Mouse (Mus musculus) left cerebral cortex, postnatal 36 days (tissue): ENCODE measurements around the gene Fermt3. TPM values are rescaled to one million over a fixed set of nuclear protein-coding genes. Genes with fewer than 3 reads are reported as not detected.
A peak's percentile ranks its signal among the peaks of the same experiment; 100 is the strongest.

Experiments used
- DNase-seq, 2 experiments: peaks; one replicate each; pipeline ENCODE4 v3.0.0; 2021 to 2022; ENCODE audit warnings: low spot score in 2 of 2, mixed read lengths in 1 of 2
- intact Hi-C: fragments of 180-260 bp; cut with DNase I; formaldehyde crosslinking; loops from one replicate; pipeline ENCODE4 v1.15.1; 2025
- total RNA-seq, 2 experiments: library from RNA; stranded (reverse); gene quantifications; 2 replicates each; pipeline ENCODE4 v1.2.3; 2021

Fermt3 gene
- total RNA-seq, 2 experiments from 2014 or later: 3.7 to 4.9 TPM

DNA sequence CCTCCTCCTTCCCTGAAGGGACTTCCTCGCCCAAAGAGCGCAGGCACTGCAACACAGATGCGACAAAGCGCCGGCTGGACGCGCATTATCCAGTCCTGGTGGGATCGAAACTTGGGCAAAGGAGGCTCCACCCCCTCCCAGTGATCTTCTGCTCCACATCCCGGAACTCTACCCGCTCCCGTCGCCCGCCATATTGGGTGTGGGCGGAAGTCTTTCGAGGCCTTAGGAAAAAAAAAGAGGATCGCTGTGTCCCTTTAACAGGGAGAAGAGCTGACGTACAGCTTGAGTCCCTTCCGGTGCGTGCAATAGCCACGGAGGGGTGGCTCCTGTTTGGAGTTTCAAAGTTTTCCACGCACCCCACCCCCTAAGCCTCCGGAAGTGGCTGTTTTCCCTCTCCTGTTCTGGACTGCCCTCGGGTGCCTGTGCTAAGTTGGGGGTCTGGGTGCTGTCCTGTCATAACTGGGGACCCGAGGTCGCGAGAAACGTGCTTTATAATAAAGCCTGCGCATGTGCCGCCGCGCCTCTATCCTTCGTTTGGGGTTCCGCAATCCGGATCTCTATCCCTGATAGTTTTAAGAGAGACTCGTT lies 67.8 kb downstream of the Fermt3 start:
- peak; percentile 92 to 94 for DNase-seq
- intact Hi-C loops: loop anchor here (2.0 kb wide), 1 partner anchor 21 kb away; no protein-coding TSS in a partner anchor

DNA sequence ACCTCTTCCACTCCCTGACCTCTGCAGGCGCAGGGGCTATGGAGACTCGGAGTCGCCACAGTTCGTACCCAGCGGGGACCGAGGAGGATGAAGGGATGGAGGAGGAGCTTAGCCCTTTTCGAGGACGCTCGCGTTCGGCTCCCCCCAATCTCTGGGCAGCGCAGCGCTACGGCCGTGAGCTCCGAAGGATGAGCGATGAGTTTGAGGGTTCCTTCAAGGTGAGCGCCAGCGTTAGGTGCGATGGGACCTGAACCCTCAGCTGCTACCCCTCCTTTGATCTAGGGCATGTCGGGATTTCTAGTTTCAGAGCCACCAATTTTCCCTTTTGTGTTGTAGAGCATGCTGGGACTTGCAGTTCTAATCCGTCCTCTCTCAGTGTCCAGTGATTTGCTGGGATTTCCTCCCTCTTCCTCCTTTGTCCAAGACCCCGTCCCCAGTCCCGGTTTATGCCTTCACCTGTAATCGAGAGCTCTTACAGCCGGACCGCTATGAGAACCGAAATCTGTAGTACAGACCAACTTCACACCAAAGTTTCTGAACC lies 68.6 kb downstream of the Fermt3 start:
- DNase-seq: peak; percentile 58 to 74
- intact Hi-C loops: loop anchor here (2.0 kb wide), 1 partner anchor 22 kb away; no protein-coding TSS in a partner anchor

- intact Hi-C loops: loop anchor here (2.0 to 10.0 kb wide), 2 partner anchors 23 to 705 kb away; partner anchors contain the start of gene Atg2a
Measured at GRCm38 (mm10) chr19:6949951-6950350, 69.3 kb downstream of the Fermt3 start.

DNA sequence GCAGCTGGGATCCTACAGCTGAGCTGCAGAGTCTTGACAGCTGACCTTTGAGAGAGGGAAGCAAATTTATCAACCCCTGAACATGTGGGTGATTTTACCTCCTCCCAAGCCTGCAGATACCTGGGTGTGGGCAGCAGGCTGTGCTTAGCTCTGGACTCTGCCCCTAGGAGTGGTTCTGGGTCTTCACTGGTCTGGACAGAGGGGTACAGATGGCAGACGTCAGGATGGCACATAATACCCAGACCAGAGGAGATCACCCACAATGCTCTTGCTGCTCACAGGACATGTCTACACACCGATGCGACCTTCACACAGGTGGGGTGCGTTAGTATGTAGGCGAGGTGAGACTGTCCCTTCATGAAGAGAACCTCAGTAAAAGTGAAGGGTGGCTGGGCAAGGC lies 69.7 kb downstream of the Fermt3 start:
- no peak for DNase-seq
- intact Hi-C loops: loop anchor here (10.0 kb wide), 1 partner anchor 705 kb away; the partner anchor contains the start of gene Atg2a

More at GRCm38 (mm10) chr19:6949951-6950350, 69.3 kb downstream of the Fermt3 start:
- DNase-seq: no peak

Other genes starting within 250 kb of the Fermt3 start
- gene Rps6ka4, start 178.8 kb downstream of the Fermt3 start, total RNA-seq: 10 to 100 TPM; 29.6 to 45.4 TPM
- gene Ccdc88b, start 161.3 kb downstream of the Fermt3 start, total RNA-seq: 1 to 10 TPM; 2.3 to 3.7 TPM
- 10 to 100 TPM; 39.8 to 48.2 TPM for gene Trmt112, start 109.8 kb downstream of the Fermt3 start, total RNA-seq
- gene Prdx5, start 109.4 kb downstream of the Fermt3 start, total RNA-seq: 100 to 1,000 TPM; 341 to 382 TPM
- 10 to 100 TPM; 60.6 to 66.4 TPM for gene Esrra, start 97.7 kb downstream of the Fermt3 start, total RNA-seq
- 10 to 100 TPM; 23.8 to 30.8 TPM for gene Catsperz, start 94.1 kb downstream of the Fermt3 start, total RNA-seq
- gene Kcnk4, start 85.0 kb downstream of the Fermt3 start, total RNA-seq: 10 to 100 TPM; 34.9 to 37.0 TPM
- 10 to 100 TPM; 36.6 to 42.6 TPM for gene Bad, start 77.6 kb downstream of the Fermt3 start, total RNA-seq
- gene Gpr137, start 77.0 kb downstream of the Fermt3 start, total RNA-seq: 100 to 1,000 TPM in 1 of 2 experiments, 10 to 100 TPM in 1; 94.1 to 108 TPM
- 10 to 100 TPM; 51.5 to 55.6 TPM for gene Ppp1r14b, start 44.5 kb downstream of the Fermt3 start, total RNA-seq
- 10 to 100 TPM in 1 of 2 experiments, 1 to 10 TPM in 1; 9.7 to 12.5 TPM for gene Plcb3, start 43.0 kb downstream of the Fermt3 start, total RNA-seq
- 100 to 1,000 TPM; 102 to 103 TPM for gene Fkbp2, start 39.0 kb downstream of the Fermt3 start, total RNA-seq
- 100 to 1,000 TPM in 1 of 2 experiments, 10 to 100 TPM in 1; 88.0 to 104 TPM for gene Vegfb, start 31.8 kb downstream of the Fermt3 start, total RNA-seq
- 10 to 100 TPM; 22.9 to 28.1 TPM for gene Dnajc4, start 26.9 kb downstream of the Fermt3 start, total RNA-seq
- gene Nudt22, start 23.4 kb downstream of the Fermt3 start, total RNA-seq: 10 to 100 TPM; 12.5 to 16.8 TPM
- gene Trpt1, start 23.3 kb downstream of the Fermt3 start, total RNA-seq: 10 to 100 TPM; 20.4 to 24.7 TPM
- gene Stip1, start 20.5 kb upstream of the Fermt3 start, total RNA-seq: 100 to 1,000 TPM; 179 to 201 TPM
- 10 to 100 TPM; 14.1 to 17.6 TPM for gene Macrod1, start 37.3 kb upstream of the Fermt3 start, total RNA-seq
- 10 to 100 TPM; 36.2 to 41.7 TPM for gene Flrt1, start 86.3 kb upstream of the Fermt3 start, total RNA-seq
- 100 to 1,000 TPM; 253 to 285 TPM for gene Otub1, start 186.8 kb upstream of the Fermt3 start, total RNA-seq
- 1,000 to 10,000 TPM in 1 of 2 experiments, 100 to 1,000 TPM in 1; 989 to 1,090 TPM for gene Cox8a, start 198.1 kb upstream of the Fermt3 start, total RNA-seq
- gene Naa40, start 221.7 kb upstream of the Fermt3 start, total RNA-seq: 10 to 100 TPM; 26.5 to 42.4 TPM
- 10 to 100 TPM; 14.9 to 16.0 TPM for gene Rcor2, start 247.9 kb upstream of the Fermt3 start, total RNA-seq